Mouse (Mus musculus): ENCODE measurements around the gene Nadk2.

Nadk2 gene

DNA sequence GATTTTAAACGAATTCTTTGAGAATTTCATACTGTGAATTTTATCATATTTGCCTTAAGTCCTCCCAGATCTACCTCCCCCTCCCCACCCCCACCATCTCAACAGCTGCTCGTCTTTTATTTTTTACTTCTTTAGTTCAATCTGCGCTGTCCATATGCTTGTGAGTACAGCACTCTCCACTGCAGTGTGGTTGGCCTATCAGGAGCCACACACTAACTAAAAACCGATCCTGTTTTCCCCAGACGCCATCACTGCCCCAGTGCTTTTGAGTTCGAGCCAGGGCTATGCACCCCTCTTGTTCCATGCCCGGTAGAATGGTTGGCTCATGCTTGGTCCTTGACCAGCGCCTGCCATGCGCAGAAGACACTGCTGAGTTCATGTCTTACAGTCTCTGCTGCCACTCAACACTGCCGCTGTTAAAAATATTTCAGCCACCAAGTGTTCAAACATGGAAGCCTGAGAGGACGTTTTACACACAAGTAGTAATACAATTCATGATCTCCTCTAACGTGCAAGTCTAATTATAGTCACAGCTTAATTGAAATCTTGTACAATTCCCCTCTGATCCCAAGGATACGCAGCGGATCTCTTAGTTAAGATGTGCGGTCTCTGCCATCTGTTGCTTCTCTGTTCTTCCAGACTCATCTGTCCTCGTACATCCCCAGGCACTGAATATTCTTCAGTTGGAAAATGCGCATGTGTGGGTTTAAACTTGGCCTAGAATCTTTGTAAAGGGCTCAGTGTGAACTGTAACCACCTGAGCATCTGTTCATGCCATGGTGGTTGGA, 17.0 kb downstream of the Nadk2 start:
- DNase-seq (ENCODE audit: low read depth, low spot score): no peak

DNA sequence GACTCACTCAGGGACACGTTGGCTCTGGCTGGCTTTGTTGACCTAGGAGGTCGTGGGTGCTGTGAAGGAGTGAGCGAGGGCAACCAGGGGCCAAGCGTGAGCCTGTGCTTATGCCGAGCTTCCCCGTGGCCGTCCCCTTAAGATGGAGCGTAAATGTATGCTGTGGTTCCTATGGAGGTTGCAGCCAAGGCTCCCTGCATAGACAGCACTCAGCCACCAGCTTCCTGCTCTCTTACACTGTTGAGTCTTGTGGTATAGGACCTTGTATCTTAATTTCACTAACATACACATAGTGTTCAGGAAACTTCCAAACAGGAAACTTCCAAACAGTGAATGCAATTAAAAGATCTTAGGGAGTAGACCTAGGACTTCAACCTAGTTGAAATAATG, 17.6 kb downstream of the Nadk2 start:
- DNase-seq (ENCODE audit: low read depth, low spot score): no peak

DNA sequence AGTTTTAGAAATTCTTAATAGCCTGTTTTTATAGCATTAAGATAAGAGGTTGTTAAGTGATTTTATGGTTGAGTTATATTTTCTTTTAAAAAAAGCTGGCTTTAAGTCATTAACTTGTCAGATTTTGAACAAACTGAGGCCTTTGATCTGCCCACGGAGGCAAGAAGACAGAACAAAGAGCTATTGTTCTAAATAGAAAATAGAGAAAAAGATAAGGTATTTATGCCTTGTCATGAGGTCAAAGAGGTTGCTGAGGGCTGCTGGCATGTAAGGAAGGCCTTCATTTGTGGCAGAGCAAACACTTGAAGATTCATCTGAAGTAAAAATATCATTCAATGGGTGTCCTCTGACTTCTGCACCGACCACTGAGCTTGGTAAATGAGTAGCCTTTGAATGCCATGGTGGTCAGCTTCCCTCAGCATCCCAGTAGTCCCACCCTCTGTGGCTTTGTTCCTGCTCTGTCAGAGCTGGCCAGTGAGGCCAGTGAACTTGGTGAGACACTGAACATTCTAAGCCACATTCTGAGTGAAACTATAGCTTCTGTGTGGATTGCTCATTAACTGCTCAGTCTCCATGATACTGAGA, 18.2 kb downstream of the Nadk2 start:
- no peak for DNase-seq (ENCODE audit: low read depth, low spot score)

DNA sequence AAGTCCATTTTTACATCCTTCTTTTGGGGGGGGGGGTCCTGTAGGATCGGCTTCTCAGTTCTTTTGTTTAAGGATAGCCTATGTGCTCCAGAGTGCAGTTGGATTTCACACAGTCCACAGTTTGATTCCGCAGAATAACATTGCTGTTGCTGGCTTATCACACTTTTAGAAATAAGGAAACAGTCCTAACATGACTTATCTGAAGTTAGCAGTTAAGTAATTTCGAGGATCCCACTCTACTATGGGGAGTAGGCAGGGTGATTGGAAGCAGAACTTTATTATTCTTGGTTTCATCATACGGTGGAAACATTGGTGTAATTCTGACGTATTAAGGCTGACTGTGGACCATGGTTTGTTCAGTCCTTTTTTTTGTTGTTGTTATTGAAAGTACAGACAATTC, 19.6 kb downstream of the Nadk2 start:
- no peak for DNase-seq (ENCODE audit: low read depth, low spot score)

DNA sequence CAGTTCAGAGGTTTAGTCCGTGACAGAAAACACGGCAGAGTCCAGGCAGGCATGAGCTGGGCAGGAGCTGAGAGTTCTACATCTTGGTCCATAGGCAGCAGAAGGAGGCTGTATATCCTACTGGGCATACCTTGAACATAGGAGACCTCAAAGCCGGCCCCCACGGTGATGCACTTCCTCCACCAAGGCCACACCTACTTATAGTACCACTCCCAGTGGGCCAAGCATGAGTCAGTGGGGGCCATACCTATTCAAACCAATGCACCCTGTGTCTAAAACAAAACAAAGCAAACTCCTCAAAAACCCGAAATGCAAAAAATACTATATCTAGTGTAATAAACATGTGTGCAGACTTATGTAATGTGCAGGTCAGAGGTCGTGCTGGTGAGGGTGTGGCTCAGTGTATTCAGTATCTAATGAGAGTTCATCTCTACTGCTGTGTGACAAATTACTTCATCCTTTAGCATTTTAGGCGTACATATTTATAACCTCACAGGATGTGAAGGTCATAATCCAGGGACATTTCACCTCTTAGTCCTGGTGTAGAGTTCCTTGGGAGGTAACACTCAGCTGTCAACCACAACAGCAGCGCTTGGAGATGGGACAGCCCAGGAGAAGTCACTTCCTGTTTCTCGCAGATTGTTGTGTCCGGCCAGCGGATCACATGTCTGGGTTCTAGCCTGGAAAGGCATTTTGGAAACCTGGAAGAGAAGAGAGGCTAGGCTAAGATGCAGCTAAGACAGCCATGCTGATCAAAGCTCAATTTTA, 22.7 kb downstream of the Nadk2 start:
- DNase-seq (ENCODE audit: low read depth, low spot score): no peak

DNA sequence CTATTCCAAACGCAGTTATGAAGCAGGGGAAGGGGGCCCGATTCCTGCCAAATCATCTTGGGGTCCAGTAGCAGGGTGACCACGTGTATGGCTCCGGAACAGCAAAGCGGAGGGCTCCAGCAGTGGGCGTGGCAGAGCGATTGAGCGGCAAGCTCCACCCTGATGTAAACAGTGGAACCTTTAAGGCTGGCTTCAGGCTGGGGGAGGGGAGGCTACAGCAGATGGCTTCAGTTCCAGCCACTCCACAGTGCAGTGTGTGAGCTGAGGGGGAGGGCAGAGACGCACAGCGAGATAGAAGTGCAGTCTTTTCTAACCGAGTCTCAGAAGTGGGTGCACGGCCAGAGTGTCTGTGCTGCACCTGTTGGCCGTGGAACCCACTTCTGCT, 23.3 kb downstream of the Nadk2 start:
- no peak for DNase-seq (ENCODE audit: low read depth, low spot score)

DNA sequence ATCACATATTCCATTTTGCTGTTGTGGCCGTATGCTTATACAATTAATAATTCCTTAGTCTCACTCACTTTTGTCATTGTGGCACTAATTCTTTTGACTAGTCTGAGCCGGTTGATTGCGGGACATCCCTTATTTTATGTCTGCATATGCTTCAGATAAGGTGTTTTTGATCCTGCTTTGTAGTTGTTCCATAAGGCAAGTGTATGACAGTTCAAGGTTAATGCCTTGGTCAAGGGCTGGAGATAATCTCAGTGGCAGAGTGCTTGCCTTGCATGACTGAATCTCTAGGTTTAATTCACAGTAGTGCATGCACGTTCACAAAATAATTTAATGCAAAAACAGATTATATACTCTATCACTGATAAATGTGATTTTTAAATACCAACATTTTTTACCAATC, 25.8 kb downstream of the Nadk2 start:
- DNase-seq (ENCODE audit: low read depth, low spot score): no peak

DNA sequence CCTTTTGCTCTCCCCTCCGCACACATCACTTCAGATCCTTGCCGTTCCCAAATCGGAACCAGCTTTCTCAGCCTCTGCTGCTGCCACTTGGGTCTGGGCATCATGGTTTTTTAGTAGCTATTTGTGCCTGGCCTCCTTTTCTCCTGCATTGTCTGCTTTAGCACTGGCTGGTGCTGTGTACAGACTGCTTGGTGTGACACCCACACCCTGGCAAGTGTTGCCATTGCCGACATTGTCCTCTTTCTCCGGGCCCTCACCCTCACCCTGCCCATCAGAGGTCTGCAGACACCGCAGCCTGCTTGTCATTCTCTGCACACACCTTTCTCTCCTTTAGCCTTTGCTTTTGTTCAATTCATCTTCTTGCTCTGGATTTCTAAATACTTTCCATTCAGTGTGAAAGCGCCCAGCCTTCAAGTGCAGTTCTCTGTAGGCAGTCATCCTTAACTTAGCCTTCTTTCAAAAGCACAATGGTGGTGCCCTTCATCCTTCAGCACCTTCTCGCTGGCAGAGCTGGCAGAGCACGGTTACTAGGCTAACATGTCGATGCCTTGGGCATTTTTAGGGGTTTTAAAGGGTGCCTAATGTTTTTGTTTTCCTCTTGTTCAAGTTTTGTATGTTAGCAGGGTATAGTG, 29.5 kb downstream of the Nadk2 start:
- DNase-seq (ENCODE audit: low read depth, low spot score): no peak

DNA sequence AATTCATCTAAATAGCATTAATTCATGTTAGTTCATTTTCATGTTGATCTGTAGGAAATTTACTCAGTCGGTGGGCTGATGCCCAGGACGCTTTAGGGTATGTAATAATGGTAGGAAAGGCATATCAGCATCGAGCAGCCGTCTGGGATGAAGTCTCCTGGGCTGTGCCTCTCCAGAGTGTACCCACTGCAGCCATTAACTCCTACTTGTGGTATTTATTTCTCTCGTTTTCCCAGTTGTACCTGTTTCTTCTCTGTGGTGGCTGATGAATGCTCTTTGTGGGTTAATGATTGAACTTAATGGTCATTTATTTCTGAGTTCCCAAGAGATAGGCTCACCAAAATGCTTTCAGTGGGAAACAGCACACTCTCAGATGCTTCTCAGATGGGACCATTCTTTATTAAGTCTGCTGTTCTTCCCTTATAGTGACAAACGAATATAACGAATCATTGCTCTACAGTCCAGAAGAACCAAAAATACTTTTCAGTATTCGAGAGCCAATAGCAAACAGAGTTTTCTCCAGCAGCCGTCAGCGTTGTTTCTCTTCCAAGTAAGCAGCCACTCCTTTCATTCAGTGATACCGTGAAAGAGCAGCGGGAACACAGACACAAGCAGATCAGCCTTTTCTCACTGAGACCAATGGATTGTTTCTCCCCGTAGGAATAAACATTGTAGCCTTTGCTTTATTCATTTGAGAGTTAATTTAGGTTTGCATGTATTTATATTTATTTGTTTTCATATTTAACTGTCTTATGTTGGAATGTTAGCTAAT, 35.4 kb downstream of the Nadk2 start:
- no peak for DNase-seq (ENCODE audit: low read depth, low spot score)

DNA sequence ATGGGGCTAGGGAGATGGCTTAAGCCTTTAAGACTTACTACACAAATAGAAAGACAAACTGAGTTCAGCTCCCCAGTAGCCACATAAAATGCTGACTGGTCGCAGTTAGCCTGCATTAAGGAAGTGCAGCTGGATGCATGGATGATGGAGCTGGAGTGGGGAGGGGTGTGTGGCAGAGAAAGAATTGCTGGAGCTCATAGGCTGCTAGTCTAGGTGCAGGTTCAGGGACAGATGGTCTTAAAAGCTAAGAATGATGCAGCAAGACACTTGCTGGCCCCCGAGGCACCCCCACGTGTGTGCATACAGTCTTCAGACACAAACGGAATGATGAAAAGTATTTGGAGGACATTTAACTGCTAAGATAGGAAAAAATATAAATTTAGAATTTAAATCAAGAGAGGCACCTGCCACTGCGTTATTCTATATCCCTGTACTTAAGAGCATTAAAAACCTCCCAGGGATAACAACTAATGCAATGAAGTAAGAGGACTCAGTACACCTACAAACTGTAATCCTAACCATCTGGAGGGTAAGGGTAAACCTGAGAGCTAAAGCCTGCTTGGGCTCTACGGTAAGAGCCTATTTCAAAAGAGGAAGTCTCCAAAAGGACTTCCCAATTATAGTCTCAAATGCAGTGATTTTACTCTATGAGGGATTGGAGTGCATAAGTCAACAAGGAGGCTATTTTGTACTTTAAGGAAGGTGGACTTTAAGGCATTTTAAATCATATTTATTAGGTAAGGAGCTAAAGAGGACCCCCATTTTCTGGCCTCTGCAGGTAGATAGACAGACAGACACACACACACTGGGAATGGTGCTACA, 39.7 kb downstream of the Nadk2 start:
- DNase-seq (ENCODE audit: low read depth, low spot score): no peak

DNA sequence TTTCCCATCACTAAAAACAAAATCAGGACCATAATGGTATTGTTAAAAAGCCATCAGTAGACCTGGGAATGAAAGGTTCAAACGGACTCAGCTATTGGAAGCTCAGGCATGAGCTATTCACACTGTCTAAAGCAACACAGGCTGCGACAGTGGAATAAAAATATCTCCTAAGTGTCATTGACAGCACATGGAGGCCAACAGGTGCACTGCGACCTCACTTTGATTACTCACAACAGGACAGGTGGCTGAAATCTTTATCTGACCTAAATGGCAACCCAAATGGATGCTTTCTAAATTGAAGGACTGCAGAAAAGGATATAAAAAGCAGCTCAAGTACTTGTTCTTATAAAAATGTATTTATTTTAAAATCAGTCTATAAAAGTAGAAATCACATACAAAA, 40.6 kb downstream of the Nadk2 start:
- DNase-seq (ENCODE audit: low read depth, low spot score): no peak

DNA sequence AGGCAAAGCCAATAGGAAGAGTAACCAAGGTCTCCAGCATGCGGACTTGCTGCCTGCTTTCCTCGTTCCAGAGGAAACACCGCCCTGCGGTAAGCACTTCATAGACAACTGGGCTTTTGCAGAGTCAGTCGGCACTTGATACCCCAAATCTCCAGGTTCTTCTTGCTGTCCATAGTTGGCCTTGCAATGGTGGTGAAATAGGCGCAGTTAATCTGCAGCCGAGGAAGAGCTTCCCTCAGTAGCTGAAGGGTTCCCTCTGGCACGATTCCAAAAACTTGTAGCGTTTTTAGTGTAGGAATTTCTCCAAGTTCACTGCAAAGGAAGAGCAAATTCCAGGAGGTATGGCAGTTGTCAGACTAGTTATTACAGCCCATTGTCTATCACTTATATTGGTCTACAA, 42.5 kb downstream of the Nadk2 start:
- DNase-seq (ENCODE audit: low read depth, low spot score): no peak

DNA sequence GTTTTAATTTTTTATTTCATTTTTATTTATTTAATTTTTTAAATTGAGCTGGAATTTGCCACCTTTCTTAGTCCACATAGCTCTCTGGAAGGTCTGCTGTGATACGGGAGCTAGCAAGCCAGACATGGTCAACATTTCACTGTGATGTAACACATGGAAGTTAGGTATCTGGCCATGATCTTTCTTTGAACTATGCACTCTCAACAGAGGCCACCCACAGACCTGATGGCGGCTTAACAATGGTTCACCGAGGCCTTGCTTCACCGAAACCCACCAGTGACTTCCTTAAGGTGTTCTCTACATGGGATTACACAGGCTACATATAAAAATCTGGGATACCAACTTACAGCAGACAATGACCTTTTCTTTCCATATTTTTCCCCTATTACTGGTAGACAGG, 43.1 kb downstream of the Nadk2 start:
- no peak for DNase-seq (ENCODE audit: low read depth, low spot score)

DNA sequence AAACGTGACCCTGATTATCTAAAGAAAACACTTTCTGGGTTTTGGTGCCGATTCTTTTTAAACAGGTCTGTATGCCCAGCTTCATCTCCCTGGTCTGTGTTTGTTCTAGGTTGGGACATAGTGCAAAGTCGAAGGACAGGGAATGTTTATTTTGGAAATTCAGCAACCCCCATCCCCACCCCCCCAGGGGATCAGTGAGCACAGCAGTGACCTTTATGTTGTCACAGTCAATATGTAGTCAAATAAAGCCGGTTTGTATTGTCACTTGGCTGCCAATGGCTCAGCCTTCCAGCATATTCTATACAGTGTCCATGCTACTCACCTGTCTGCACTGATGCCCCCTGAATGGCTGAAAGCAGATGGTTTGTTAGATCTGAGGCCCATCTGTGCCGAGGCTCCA, 43.5 kb downstream of the Nadk2 start:
- DNase-seq (ENCODE audit: low read depth, low spot score): no peak

DNA sequence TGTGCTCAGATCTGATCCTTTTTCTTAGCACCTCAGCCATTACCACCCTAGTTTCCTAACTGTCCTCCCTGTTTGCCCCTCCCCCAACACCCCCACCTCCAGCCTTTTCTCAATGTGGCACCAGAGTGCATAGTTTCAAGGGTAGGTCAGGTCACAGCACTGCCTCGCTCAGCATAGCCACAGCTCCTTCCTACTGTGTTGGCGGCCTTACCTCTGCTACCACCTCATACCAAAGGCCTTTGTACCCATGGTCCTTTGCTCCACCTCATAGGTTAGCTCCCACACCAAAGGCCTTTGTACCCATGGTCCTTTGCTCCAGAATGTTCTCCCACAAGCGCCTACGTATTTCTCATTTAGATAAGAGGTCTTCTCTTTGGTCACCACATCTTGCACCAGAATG, 47.8 kb downstream of the Nadk2 start:
- DNase-seq (ENCODE audit: low read depth, low spot score): no peak

DNA sequence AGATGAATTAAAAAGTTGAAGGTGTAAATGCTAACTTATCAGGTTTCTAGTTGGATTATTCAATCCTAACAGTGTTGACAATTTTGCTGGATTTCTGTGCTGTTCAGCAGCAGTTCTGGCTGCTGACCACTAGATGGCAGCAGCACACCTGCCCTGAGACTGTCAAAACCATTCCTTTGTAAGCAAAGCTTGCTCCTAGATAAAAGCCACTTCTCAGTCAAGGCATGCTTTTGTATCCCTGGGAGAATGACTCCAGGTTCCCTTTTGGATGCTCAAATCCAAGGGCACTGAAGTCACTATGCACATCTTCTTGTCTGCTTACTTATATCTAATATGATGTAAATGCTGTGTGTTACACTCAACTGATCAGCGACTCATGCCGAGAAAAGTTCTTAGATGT, 49.0 kb downstream of the Nadk2 start:
- DNase-seq (ENCODE audit: low read depth, low spot score): peak; percentile 73

DNA sequence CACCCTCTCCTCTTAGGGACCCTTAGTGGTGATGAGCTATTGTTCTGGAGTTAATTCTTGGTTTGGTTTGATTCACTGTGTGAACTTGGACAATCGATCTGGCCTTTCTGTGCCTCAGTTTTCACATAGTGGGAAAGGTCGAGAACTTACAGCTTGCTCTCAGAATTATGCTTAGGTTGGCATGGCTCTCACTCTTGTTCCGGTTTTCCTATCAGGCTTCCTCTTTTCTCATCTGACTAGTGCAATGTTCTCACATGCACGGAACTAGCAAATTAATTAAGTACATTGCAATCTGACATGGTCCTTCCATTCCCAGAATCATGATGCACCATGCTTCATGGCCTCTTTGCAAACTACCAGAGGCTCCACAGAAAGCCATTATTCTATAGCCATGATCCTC, 51.9 kb downstream of the Nadk2 start:
- DNase-seq (ENCODE audit: low read depth, low spot score): no peak

DNA sequence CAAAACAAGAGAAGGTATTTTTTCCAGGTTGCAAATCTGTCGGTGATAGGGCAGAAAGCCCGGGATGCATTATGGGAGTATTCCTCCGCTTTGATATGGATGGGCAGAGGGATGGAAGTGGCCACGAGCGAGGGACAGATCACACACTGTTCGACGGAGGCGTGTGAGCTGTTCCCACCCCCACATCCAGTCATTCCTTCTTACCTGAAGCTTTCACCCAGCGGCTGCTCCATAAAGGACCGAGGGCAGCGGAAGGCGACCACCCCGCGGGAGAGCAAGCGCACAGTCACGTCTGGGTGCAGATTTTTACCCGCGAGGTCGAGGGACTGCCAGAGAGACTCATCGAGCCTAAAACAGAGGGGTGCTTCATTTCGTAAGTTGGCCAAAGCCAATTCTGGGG, 53.8 kb downstream of the Nadk2 start:
- no peak for DNase-seq (ENCODE audit: low read depth, low spot score)

DNA sequence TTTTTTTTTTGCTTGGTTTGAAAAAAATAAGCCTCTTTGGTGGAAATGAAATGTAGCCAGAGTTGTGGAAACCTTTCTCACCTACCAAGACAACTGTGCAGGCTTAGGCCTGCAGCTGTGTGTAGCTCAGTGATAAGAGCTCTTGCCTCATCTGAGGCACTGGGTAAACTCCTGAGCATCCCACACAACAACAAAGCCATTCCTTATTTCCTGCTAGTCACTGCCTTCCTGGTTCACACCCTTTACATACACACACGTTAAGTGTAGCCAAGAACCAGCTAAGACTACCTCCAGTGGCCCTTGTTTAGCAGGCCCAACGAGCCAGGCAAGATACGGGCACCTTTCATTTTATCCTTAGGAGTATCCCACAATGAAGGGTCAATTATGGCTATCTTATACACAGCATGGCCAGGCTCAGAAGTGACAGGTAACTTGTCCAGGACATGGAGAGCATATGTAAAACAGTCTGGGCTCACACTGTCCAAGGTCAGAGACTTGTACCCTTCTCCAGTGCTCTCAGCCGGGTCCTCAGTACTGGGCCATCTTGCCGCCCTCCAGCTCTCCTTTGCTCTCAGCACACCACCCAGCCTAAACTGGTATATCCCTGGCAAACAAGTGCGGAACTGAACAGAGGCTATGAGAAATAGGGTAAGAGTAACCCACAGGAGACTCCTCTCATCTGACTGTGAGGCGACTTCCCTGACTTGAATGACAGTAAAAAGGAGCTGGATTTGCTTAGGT, 56.2 kb downstream of the Nadk2 start:
- DNase-seq (ENCODE audit: low read depth, low spot score): no peak
